Mouse (Mus musculus): ENCODE measurements around the gene Slc47a1.

Gene Slc47a1

GRCm38 (mm10) chr11:61378651-61379050, 506 bp upstream of the Slc47a1 start:
- no peak for DNase-seq (ENCODE audit: low read depth, low spot score)

- DNase-seq (ENCODE audit: low read depth, low spot score), result no peak
Measured at GRCm38 (mm10) chr11:61368668-61369067, 9.5 kb downstream of the Slc47a1 start.

- DNase-seq (ENCODE audit: low read depth, low spot score), result no peak
Measured at GRCm38 (mm10) chr11:61366517-61367273, 11.4 kb downstream of the Slc47a1 start.

- no peak for DNase-seq (ENCODE audit: low read depth, low spot score)
Measured at GRCm38 (mm10) chr11:61365938-61366337, 12.2 kb downstream of the Slc47a1 start.

- DNase-seq (ENCODE audit: low read depth, low spot score), result no peak
Measured at GRCm38 (mm10) chr11:61364096-61364495, 14.0 kb downstream of the Slc47a1 start.

GRCm38 (mm10) chr11:61361515-61362190, 16.5 kb downstream of the Slc47a1 start:
- DNase-seq (ENCODE audit: low read depth, low spot score), result no peak

GRCm38 (mm10) chr11:61356600-61356999, 21.5 kb downstream of the Slc47a1 start:
- DNase-seq (ENCODE audit: low read depth, low spot score), result no peak

- DNase-seq (ENCODE audit: low read depth, low spot score), result no peak
Measured at GRCm38 (mm10) chr11:61356111-61356510, 22.0 kb downstream of the Slc47a1 start.

GRCm38 (mm10) chr11:61355351-61355750, 22.8 kb downstream of the Slc47a1 start:
- DNase-seq (ENCODE audit: low read depth, low spot score), result no peak

- DNase-seq (ENCODE audit: low read depth, low spot score), result no peak
Measured at GRCm38 (mm10) chr11:61354346-61354745, 23.8 kb downstream of the Slc47a1 start.

GRCm38 (mm10) chr11:61353038-61353437, 25.1 kb downstream of the Slc47a1 start:
- no peak for DNase-seq (ENCODE audit: low read depth, low spot score)

GRCm38 (mm10) chr11:61352138-61352651, 25.9 kb downstream of the Slc47a1 start:
- no peak for DNase-seq (ENCODE audit: low read depth, low spot score)

- DNase-seq (ENCODE audit: low read depth, low spot score), result peak; percentile 86
Measured at GRCm38 (mm10) chr11:61349337-61349736, 28.8 kb downstream of the Slc47a1 start.

- no peak for DNase-seq (ENCODE audit: low read depth, low spot score)
Measured at GRCm38 (mm10) chr11:61346133-61346532, 32.0 kb downstream of the Slc47a1 start.

- DNase-seq (ENCODE audit: low read depth, low spot score), result peak; percentile 17
Measured at GRCm38 (mm10) chr11:61342505-61343420, 35.4 kb downstream of the Slc47a1 start, which contains the start of gene Slc47a2. Gene Slc47a2 (minus strand): TSS chr11:61342860.

GRCm38 (mm10) chr11:61341971-61342370, 36.2 kb downstream of the Slc47a1 start:
- DNase-seq (ENCODE audit: low read depth, low spot score), result no peak

- no peak for DNase-seq (ENCODE audit: low read depth, low spot score)
Measured at GRCm38 (mm10) chr11:61341233-61341632, 36.9 kb downstream of the Slc47a1 start.

- no peak for DNase-seq (ENCODE audit: low read depth, low spot score)
Measured at GRCm38 (mm10) chr11:61340374-61340773, 37.8 kb downstream of the Slc47a1 start.

- peak; percentile 20 for DNase-seq (ENCODE audit: low read depth, low spot score)
Measured at GRCm38 (mm10) chr11:61337586-61337985, 40.6 kb downstream of the Slc47a1 start.

GRCm38 (mm10) chr11:61320904-61321687, 57.0 kb downstream of the Slc47a1 start:
- DNase-seq (ENCODE audit: low read depth, low spot score), result no peak

Data from CD4-positive, CD25-positive, alpha-beta regulatory T cell, adult 2 months (primary cell).